Mouse (Mus musculus): ENCODE data around the gene Zc3h13. TPM values are rescaled to one million over a fixed set of nuclear protein-coding genes. Genes with fewer than 3 reads are reported as not detected.

Gene Zc3h13
- 19.0 TPM for polyA plus RNA-seq (2014; fragmentation: Illumina TruSeq; extraction: RNeasy Lipid Tissue Mini Kit (QIAGEN cat#74804); ENCODE audit: low read depth, low replicate concordance)

DNA sequence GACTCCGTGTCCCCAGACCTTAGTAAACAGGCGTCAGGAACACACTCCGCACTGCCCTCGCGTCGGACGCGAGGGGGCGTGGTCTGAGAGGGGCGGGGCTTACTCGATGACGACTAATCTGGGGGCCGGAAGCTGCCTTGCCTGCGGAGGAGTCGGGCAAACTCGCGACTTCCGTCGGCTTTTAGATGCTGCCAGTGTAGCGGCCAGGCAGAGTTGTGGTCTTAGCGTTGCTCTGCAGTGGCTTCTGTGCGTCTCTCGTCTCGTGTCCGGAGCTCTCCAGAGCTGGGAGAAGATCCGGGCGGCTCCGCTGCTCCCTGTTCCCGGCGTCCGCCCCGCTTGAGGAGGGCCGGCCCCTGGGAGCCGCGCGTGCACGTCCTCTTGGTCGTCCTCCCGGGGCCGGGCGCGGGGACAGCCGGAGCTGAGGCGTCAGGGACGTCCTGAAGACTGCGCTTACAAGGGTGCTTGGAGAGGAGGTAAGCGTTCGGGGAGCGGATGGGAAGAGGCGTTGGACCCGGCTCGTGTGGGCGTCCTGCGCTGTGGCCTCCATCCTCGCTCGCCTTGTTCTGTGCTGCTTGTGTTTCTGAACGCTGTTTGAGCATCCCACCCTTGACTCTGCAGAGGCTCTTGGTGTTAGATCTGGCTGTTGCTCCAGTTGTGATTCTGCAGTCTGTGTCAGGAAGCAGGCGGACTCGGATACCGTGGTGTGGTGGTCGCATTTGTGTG, at the start of gene Zc3h13:
Gene Zc3h13 (plus strand): TSS at position 181 of the 723 bp plus-strand sequence.

DNA sequence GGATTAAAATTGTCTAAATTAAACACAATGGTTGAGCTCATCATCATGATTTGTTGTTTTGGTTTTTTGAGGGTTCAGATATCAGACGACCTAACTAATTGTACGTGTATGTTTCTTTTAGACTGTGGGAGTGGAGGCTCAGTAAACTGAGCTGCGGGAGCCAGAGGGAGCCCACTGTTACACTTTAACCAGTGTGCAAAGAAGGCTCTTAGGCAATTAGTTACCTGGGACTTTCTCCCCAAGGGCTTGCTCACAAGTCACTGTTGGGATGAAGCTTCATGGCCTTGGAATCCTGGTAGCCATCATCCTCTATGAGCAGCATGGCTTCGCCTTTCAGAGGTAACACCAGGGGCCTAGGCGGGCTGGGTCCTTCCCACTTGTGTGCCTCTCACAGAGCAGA, 42.1 kb upstream of the Zc3h13 start, which contains the start of gene Cpb2:
Gene Cpb2 (plus strand): TSS at position 201 of the 400 bp plus-strand sequence.

Other genes starting within 250 kb of the Zc3h13 start
- gene Lrrc63, start 153.5 kb upstream of the Zc3h13 start, polyA plus RNA-seq (2014; fragmentation: Illumina TruSeq; extraction: RNeasy Lipid Tissue Mini Kit (QIAGEN cat#74804); ENCODE audit: low read depth, low replicate concordance) = 2.7 TPM
- 211 TPM for gene Lcp1, start 153.3 kb upstream of the Zc3h13 start, polyA plus RNA-seq (2014; fragmentation: Illumina TruSeq; extraction: RNeasy Lipid Tissue Mini Kit (QIAGEN cat#74804); ENCODE audit: low read depth, low replicate concordance)
- not detected for gene Cpb2, start 42.1 kb upstream of the Zc3h13 start, polyA plus RNA-seq (2014; fragmentation: Illumina TruSeq; extraction: RNeasy Lipid Tissue Mini Kit (QIAGEN cat#74804); ENCODE audit: low read depth, low replicate concordance)
- 0.06 TPM for gene Siah3, start 171.6 kb downstream of the Zc3h13 start, polyA plus RNA-seq (2014; fragmentation: Illumina TruSeq; extraction: RNeasy Lipid Tissue Mini Kit (QIAGEN cat#74804); ENCODE audit: low read depth, low replicate concordance)